Mouse (Mus musculus) heart, adult 9 months (tissue): ENCODE data around the gene 2010111I01Rik.
A peak's percentile ranks its signal among the peaks of the same experiment; 100 is the strongest.

ENCODE experiments used
- DNase-seq, 2 experiments: peaks; one replicate each; pipeline ENCODE4 v3.0.0; 2022; ENCODE audit warnings: low spot score in 2 of 2

Gene 2010111I01Rik

DNA sequence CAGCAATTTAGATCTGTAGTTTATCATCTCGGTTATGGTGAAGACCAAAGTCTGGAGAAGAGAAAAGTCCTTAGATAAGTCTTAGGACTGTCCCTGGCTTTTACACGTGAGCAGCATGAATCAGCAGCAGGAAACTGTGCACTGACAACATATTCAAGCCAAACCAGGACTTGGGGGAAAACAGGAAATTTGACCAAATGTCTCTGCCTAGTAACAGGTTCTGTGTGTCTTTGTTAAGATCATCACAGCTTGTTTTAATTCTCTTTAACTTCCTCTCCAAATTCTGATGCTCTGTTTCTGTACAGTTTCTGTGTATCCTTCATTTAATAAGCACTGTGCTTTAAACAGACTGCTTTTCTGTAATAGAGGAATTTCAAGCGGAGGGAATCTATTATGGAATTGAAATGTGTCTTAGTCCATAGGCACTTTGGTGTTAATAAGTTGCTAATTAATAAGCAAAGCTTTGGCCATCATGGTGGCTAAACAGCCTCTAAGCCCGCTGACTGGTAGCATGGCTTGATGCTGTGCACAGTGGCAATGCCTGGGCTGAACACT lies 147.4 kb downstream of the 2010111I01Rik start:
- peak; percentile 77 to 81 for DNase-seq

DNA sequence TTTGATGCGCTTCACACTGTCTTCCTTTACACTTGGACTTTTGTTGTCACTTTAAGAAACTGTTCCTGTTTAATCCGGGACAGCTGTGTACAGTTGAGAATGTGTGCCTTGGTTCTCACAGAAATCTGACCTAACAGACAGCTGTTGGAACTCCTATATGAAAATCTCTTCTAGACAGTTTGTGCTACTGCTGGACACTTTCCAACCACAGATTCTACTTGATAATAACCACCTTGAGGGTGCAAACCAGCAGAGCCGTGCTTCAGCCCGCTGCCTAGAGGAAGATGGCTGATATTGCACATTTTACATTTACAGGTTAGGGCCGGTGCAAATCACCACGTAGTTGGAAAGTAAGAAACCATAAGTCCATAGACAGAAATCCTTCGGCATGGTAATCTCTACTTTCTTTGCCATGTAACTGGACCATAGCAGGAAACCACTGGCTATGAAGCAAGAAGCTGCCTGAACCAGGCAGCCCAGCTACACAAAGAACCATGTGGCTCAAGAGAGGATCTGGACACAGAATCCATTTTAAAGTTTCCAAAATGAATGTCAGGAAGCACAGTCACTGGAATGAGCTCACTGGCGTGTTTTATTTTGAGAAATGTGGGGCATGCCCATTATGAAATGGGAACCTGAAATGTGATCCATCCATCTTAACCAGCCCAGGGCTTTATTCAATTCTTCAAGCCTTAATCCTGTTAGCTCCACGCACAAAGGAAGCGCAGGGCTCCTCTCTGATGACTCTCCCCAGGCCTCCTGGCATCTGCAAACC lies 148.1 kb downstream of the 2010111I01Rik start:
- DNase-seq, result no peak

DNA sequence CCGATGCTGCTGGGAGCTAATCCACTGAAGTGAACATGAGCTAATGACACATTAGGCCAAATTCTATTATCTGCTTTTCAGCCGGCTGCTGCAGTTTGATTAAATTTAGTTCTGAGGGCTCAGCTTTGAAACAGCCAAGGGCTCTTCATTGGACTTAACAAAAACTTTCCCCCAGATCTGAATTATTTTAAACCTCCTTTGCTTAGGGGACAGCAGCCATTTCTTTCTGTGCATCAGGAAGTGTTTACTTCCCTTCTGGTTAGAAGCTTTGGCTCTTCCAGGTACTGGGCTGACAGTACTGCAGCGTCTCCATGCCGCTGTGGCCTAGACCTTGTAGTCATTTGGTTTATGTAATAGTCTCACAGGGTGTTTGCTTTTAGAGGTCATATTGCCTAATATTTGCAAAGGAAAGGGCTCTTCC lies 149.2 kb downstream of the 2010111I01Rik start:
- no peak for DNase-seq

GRCm38 (mm10) chr13:63115187-63115784 lies 150.6 kb downstream of the 2010111I01Rik start:
- no peak for DNase-seq

DNA sequence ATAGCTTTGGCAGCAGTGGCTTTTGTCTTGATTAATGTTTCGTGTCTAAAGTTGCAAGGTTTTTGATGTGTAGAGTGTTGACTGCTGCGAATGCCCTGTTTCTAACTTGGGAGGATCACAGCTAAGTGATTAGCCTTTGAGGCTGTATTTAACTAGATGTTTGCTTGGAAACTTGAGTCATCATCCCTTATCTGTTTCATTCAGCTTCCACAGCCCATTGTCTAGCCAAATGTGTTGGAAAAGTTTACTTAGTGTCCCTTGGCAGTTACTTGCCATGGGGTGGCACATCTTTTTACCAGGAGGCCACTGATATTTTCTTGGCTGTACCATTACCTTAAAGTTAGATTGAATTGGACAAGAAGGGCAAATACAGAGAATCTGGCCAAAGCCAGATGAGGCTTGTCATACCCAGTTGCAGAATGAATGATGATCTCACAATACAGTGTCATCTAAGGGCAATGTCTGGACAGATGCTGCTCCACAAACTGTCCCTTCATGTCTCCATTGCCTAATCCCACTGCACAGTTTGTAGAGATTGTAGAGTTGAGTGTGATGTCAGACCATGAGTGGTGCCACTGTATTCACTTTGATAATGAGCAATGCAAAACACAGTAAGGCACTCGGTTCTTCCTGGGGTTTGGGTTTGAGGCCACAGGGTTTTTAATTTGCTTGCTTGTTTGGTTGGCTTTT lies 152.9 kb downstream of the 2010111I01Rik start:
- DNase-seq, result peak in 1 of 2 experiments; percentile 60

GRCm38 (mm10) chr13:63118682-63119081 lies 154.0 kb downstream of the 2010111I01Rik start:
- no peak for DNase-seq

DNA sequence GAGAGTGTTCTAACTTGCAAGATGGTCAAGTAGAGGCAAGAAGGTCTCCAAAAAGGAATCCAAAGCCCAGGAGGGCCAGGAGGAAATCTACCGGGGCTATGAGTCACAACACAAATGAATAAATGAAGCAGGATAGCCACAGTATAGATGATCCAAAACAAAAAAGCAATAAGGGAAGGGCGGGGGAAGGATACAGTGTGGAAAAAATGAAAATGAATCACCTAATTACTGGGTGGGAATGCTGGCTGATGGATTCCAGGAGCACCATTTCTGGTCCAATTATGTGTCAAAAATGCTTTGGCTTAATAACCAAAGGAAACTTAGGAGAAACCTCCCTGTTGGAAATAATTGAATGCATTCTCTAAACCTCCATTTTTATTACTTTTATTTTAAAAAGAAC lies 155.6 kb downstream of the 2010111I01Rik start:
- no peak for DNase-seq

- DNase-seq, result no peak
These were observed 157.1 kb downstream of the 2010111I01Rik start for GRCm38 (mm10) chr13:63121747-63122146.

GRCm38 (mm10) chr13:63126206-63126605 lies 161.5 kb downstream of the 2010111I01Rik start:
- DNase-seq, result no peak

- no peak for DNase-seq
These were observed 162.8 kb downstream of the 2010111I01Rik start for GRCm38 (mm10) chr13:63127516-63127915.

DNA sequence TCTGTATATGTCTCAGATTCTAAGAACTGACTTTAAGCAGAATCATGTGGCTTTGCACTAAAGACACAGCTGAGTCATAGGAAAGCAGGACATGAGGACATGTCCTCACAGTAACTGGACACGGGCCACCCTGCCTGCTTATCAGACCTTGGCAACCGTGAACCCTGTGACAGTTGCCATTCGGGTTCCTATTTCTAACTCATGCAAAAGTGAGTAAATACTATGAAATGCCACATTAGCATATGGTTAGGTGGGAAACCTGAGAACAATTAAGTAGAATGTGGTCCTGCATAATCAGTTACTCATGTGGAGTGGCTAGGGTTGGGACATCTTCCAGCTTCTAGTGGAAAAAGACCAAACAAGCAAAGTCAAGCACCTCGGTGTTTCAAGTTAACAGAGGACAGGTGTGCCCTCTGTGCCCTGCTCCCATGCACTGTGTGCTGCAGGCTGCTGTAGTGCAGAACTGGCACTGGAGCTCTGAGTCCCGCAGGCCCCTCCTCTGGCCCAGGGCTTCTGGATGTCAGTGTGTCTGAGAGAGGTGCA lies 170.3 kb downstream of the 2010111I01Rik start:
- DNase-seq, result peak; percentile 41 to 68

GRCm38 (mm10) chr13:63135994-63136393 lies 171.3 kb downstream of the 2010111I01Rik start:
- no peak for DNase-seq

DNA sequence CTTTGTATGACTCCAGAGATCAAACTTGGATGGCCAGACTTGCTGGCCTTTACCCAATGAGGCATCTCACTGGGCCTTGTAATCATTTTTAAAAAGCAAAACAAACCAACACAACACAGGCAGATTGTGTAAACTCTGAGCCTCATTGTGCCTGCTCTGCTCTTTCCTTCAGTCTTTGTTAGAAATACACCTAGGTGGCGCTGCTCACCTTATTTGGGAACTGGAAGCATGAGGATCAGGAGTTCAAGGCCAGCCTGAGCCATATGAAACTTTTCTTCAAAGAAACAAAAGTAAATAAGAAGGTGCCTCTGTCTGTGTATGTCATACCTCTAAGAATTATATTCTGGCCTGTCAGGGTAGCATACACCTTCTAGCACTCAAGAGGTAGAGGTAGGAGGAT lies 172.1 kb downstream of the 2010111I01Rik start:
- no peak for DNase-seq

DNA sequence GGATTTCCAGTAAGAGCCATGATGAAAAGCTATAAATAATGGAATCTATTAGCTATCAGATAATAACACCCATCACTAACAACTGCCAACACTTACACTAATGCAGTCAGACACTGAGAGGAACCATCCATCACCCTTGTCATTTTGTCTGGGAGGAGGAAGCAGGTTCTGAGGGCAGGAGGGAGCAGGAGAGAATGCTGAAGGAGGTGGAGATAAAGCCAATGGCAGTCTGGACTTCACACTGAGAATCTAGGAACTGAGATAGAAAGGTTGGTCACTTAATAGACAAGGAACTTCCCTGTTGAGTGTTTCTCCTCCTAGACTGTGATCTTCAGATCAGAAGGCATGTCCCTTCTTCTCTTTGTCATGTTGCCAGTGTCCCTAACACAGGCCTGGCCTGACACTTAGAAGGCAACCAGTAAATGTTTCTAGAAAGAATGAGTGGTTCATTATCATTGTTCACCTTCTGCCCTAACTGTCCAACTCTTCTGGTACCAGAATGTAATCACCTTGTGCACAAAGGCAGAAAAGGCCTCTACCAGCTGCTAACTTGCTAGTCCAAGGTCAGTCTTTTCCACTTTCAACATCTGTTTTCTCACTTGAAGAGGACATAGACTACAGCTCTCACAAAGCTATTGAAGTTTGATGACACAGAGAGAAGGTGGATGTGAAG lies 173.8 kb downstream of the 2010111I01Rik start:
- no peak for DNase-seq

GRCm38 (mm10) chr13:63139463-63140226 lies 175.0 kb downstream of the 2010111I01Rik start:
- peak; percentile 55 to 62 for DNase-seq

DNA sequence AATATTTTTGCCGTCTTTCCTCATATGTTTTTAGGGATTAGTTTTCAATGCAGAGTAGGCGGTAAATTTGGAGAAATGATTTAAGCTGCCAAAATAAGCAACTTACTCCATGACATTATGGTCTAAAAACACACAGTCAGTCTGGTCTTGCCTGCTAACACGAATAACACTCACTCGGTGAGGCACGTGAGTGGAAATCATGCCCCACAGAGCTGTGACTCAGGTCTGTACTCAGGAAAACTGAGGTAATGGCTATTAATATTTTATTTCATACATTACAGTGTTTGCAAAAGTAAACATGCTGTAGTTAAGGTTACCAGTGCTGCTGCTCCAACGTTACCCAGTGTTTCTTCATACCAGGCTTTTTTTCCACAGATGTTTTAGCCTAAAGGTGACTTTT lies 176.1 kb downstream of the 2010111I01Rik start:
- DNase-seq, result peak in 1 of 2 experiments; percentile 53

DNA sequence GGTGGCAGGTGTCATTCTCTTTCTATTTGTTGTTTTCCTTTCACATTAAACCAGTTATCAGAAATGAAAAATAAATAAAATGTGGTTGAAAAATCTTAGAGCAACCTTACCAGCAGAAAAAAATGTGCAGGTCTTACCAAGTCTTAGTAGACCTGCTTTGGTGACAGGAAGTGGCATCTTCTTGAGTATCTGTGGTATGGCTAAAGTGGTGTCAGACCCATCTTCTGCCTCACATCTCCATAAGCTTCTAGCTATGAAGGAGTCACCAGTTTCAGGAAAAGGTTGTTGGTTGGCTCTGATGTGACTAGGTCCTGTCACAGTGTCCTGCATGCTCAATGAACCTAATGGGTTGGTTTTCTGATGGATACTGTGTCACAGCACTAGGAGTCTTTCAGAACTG lies 176.6 kb downstream of the 2010111I01Rik start:
- DNase-seq, result peak in 1 of 2 experiments; percentile 0

DNA sequence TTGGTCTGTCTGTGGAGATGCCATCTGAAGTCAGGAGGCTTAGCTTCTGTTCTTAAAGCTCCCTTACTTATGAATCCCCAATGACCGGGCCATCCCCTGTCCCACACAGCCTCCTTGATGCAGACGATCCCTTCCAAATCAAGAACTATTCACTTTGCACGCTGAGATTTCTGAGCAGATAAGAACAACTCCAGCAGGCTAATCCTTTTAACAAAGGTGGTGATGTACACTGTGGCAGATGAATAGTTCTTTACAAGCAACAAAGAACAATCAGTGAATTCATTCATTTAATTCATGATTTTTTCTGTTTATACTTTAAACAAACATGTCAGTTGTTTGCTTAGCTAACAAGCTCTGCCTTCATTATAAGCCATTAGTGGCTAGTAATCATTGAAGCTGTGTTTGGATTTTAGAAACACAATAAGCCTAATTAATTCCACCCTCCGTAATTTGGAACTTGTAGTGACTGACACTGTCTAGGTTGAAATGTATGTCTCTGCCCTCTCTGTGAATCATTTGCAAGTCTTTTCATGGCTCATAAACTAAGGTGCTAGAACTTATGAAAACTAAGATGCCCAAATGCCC lies 182.0 kb downstream of the 2010111I01Rik start:
- DNase-seq, result no peak

DNA sequence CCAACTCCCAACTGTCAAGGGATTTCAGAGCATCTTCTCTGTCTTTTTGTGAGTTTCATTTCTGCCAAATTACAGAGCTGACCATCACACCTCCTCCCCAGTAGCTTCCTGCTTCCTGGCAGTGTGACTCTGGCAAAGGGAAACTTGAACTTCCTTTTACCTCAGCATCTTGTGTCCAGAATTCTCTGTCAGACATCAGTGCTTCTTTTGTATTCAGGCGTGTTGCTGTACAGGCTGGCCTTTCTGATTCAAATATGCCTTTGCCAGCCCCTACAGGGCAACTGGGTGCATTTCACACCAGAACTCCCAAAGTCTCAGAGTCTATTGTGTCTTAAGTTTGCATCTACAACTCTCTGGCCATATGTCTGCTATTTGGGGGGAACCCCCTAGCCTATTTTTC lies 183.5 kb downstream of the 2010111I01Rik start:
- DNase-seq, result peak; percentile 11 to 44

DNA sequence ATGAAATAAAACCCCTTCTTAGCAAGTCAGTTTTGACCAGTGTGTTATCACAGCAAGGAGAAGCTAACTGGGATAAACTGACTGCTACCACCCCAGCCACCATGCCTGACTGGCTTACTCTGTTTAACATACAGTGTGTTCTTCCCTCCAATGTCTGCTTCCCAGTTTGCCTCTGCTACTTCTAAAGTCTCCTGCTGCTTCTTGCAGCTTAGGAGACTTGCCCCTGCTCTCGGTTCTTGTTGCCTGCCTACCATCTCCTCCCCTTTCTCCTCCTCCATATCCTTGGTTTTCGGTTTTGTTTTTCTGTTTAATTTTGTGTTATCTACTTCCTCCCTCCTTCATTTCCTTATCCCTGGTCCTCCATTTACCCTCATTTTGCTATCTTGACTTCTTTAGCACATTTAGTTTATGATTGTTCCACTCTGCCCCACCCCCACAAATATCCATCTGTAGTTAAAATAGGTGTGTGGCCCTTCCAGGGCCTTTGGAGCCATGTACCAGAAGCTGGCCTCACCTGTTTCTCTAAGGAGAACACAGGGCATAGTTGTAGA lies 185.9 kb downstream of the 2010111I01Rik start:
- DNase-seq, result peak in 1 of 2 experiments; percentile 0
